In the genomic region with DNA sequence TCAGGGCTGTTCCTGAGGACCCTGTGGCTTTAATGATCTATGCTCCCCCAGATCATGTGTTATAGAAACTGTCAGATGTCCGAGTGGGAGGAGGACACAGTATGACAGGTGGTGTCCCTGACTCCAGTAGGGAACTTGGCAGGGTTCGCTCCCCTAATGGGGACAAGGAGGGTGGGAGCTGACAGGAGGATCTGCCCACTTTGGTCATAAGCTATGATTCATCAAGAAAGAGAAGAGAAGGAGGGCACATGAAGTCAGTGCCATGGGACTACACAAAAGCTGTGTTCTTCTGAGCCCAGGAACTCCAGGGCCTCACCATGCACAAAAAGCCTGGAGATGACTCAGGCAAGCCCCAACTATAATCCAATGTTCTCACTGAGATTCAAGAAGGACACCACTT, we compare ENCODE assay signal across 15 mouse cellular contexts.
DNase-seq lines count a peak whose midpoint lies in the region; TF ChIP-seq lines count a peak whose summit lies in the region.
"Had no signal": no experiment of that assay in that cellular context is flagged by ENCODE, and none has a peak within 500 bp of the region (broad histone marks: within the 10 kb centered on the region; RNA-seq: fewer than 3 reads in every experiment).

No protein-coding gene starts in this region.

- no peak for TF ChIP-seq CTCF in layer of hippocampus, adult 2 months (conservative IDR thresholded peaks at IDR 0.05)

- no peak overlapping the region for H3K4me3 ChIP-seq in layer of hippocampus, adult 2 months
- H3K4me3 ChIP-seq: embryonic facial prominence, embryonic 10.5 days; limb, embryonic 13.5 days; neural tube, embryonic 12.5 days had no signal

- DNase-seq in layer of hippocampus, adult 2 months (ENCODE audit: low spot score in 2 of 2), result peak; percentile 44 to 48
- no peak for DNase-seq in layer of hippocampus, postnatal 25 days (ENCODE audit: extremely low spot score in 1 of 2, low spot score in 1 of 2)
- DNase-seq in cerebellum, adult 11 months, result peak; percentile 61
- peak; percentile 71 for DNase-seq in cerebellum, adult 8-10 months
- peak; percentile 17 to 46 for DNase-seq in layer of hippocampus, adult 8-10 months (ENCODE audit: low spot score in 2 of 2)
- no peak for DNase-seq in liver
- no peak for DNase-seq in embryo, embryonic 11 days
- DNase-seq: gastrocnemius, postnatal 14 days; kidney, adult 18-20 months; thymus, postnatal 14 days had no signal

- H3K27ac ChIP-seq in layer of hippocampus, adult 2 months, result peak overlapping the region; percentile 70
- H3K27ac ChIP-seq: embryonic facial prominence, embryonic 10.5 days; kidney, postnatal 0 days; limb, embryonic 13.5 days; liver, embryonic 14.5 days; neural tube, embryonic 12.5 days had no signal

Comparison
In these comparisons a context has a peak if more than half of its experiments do, and no peak if none do; other contexts are left out.
1. DNase-seq: peak in layer of hippocampus, adult 2 months (2 of 2), cerebellum, adult 11 months (single experiment), cerebellum, adult 8-10 months (single experiment) and layer of hippocampus, adult 8-10 months (2 of 2); none in layer of hippocampus, postnatal 25 days (0 of 2), liver (single experiment) and embryo, embryonic 11 days (single experiment).